Mouse (Mus musculus): Measurements from ENCODE around the gene Cysrt1.

Cysrt1 gene

GRCm38 (mm10) chr2:25242101-25242506 lies at the start of gene Cysrt1, which contains the start of gene Rnf208:
Gene Cysrt1, minus strand, starts transcription at chr2:25242452.
Gene Rnf208, plus strand, starts transcription at chr2:25242255.
- in situ Hi-C loops (cut with MboI, MseI) = no loop called here

GRCm38 (mm10) chr2:25291184-25292053 lies 49.2 kb upstream of the Cysrt1 start:
- in situ Hi-C loops (cut with MboI, MseI) = no loop called here

DNA sequence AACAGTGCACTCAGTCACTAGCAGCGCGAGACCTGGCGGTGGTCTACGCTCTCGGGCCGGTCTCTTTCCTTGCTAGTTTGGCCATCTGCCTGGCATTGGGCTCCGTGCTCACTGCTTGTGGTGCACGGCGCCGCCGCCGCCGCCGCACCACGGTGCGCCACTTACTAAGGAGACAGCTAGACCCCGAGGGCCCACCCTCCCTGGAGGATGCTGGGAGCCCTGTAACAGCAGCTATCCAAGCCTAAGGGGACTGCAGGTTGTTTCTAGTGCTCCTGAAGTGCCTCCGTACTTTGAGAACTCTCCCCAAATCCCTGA lies 48.5 kb upstream of the Cysrt1 start:
- in situ Hi-C loops (cut with MboI, MseI) = no loop called here

- in situ Hi-C loops (cut with MboI, MseI) = no loop called here
These were observed 48.0 kb upstream of the Cysrt1 start for GRCm38 (mm10) chr2:25290101-25290815.

DNA sequence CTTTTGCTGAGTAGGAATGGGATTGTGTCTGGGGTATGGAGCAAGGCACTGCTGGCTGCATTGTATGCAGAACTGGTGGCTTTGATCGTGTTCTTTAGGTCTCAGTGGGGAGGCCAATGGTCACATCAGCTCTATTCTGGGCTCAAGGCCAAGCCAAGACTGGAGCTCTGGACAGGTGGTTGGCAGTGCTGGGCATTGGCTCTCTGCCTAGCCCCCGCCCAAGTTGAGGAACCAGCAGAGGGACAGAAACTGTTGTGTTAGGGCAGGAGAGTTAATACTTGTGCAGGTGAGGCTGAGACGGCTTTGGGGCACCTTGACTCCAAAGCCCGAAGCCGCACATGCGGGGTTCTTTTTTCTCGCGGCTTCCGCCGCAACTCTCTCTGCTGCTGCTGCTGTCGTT lies 47.4 kb upstream of the Cysrt1 start, which contains the start of gene Lrrc26:
Lrrc26 (plus strand) TSS at position 265 of the 400 bp plus-strand sequence.
- in situ Hi-C loops (cut with MboI, MseI) = no loop called here

- in situ Hi-C loops (cut with MboI, MseI) = no loop called here
These were observed 46.6 kb upstream of the Cysrt1 start for GRCm38 (mm10) chr2:25288734-25289345.

DNA sequence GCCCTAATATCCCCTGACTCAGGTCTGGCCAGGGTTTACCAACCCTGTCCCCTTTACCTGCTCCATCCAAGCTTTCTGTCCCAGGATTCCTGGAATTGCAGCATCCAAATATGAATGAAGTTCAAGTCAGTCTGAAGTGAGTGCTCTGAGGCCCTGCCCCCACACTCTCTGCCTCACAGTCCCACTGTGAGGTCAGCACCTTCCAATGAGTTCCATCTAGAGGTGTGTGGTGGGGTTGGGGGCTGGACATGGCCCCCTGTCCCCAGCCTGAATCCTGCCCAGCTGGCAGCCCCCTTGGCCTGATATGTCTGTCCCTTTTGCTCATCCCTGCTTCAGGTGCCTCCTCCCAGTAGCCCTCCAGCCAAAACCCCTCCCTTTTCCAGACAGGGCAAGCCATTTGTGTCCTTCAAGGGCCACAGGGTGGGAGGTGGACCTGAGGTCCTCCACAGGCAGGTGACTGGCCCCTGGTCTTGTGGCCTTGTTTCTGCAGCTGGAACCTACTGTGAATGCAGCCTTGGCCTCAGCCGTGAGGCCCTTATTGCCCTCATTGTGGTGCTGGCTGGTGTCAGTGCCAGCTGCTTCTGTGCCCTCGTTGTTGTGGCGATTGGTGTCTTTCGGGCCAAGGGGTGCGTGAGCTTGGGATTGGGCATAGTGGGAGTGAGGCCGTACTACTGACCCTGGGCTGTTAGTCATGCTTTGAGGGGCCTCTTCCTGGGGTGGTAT lies 45.8 kb upstream of the Cysrt1 start, which contains the start of gene Tmem210:
Tmem210 (plus strand) TSS at position 219 of the 723 bp plus-strand sequence.
- in situ Hi-C loops (cut with MboI, MseI) = no loop called here

DNA sequence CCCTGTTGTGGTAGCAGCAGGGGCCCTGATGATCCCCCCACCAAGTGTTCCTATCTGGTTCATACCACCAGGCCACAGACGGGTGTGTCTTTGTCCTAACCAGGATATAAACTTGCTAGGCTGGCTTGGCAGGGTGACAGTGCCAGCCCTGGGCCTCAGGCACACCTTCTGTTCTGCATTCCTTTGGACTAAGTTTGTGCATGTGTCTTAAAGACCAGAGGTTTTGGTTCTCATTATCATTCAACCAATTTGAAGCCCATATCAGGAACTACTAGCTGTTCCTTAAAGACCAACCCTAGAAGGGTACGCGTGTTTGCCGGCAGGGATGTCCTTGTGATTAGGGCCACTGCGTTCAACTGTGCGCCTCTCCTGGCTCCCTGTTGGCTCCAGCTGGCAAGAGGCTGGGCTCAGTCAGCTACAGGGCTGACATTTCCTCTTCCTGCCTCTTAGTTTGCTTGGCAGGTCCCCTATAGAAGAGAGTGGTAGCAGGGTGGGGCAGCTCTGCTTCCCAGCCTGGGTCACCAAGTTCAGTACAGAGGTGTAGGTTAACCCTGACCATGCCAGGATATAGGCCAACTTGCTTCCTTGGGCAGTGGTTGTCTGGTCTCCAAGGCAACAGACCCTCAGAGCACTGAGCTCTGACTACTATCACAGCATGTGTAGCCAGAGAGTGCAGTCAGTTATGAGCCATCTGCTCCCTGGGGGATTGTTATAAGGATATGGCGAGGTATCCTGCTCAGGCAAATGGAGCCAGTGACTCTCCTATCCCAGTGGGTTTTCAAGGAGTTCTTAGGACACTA lies 44.8 kb upstream of the Cysrt1 start:
- in situ Hi-C loops (cut with MboI, MseI) = no loop called here

DNA sequence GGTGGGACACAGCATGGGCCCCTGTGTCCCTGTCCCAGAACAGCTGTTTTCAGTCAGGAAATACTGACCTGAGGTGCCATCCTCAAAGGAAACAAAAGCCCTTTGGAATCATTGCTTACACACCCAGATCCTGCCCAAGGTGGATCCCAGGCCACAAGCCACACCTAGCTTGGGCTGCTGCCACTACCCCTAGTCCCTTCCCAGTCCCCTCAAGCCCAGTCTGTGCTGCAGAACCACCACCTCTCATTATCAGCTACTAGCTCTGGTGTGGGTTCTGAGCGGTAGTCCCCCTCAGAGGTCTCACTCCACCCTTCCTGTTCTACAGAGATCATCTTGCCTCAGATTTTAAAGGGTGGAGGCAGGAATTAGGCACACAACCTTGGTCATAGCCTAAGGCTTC lies 44.1 kb upstream of the Cysrt1 start:
- in situ Hi-C loops (cut with MboI, MseI) = no loop called here

DNA sequence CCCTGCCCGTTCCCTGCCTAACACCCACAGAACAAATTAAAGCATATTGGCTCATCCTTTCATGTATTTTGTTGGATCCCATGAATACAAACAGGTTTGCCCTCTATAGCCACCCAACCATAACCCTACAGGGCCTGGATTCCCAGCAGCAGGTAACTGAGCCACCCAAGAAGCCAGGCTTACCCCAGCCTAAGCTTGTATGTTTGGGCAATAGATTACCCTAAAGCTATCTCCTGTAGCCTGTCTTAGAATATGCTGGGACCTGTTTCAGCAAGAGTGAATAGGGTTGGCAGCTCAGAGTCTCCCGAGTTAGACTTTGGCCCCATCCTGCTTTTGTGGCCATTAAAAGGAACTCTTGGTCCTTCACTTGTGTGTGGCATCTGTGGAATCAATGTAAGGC lies 43.3 kb upstream of the Cysrt1 start:
- in situ Hi-C loops (cut with MboI, MseI) = no loop called here

DNA sequence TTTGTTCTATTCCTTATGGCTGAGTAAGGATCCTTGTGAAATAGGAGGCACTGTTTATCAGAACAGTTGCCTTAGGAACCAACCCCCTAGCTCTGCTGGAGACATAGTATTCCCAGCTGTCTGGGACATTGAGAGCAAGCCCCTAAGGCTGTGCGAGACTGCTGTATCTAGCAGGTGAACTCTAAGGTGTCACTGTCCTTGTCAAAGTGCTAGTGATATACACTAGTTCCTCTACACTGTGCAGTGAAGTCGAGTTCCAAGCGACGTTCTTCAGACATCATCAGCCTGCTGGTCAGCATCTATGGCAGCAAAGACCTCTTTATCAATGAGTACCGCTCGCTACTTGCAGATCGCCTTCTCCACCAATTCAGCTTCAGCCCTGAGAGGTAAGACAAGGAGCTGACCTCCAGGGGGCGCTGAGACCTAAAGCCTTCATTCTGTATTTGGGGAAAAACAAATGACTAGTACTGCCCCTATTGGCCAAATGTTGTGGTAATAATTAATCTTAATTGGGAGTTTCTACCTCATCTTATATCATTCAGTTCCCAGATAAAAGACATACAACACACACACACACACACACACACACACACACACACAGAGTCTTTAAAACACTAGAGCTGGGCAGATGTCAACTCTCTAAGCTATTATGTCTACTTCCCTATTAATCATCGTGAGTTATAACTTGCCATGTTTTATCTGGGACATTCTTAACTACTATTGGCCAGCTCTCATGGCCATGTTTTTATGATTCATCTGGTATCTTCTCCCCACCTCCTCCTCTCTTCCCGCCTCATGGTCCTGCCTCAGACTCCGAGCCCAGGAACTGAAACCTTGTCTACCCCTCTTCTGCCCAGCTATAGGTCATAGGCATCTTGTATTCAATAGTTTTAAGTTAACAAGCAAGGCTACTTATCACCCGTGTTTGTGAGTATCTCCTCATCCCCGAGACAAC lies 37.0 kb upstream of the Cysrt1 start:
- in situ Hi-C loops (cut with MboI, MseI) = loop anchor here in 1 of 2 experiments (10.0 kb wide), 1 partner anchor 56 kb away; the partner anchor contains the start of gene Man1b1

DNA sequence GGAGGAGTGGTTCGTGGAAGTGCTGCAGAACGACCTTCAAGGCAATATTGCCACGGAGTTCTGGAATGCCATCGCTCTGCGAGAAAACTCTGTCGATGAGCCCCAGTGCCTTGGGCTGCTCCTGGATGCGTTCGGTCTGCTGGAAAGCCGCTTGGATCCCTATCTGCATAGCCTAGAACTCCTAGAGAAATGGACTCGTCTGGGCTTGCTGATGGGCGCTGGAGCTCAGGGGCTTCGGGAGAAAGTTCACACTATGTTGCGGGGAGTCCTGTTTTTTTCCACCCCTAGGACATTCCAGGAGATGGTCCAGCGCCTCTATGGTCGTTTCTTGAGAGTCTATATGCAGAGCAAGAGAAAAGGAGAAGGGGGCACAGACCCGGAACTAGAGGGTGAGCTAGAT lies 30.8 kb upstream of the Cysrt1 start:
- in situ Hi-C loops (cut with MboI, MseI) = loop anchor here (5.0 to 10.0 kb wide), 2 partner anchors 59 to 62 kb away; partner anchors contain the start of gene Man1b1 (in 2 of the 2)

GRCm38 (mm10) chr2:25272515-25272914 lies 30.3 kb upstream of the Cysrt1 start:
- in situ Hi-C loops (cut with MboI, MseI) = loop anchor here (5.0 to 10.0 kb wide), 2 partner anchors 60 to 62 kb away; partner anchors contain the start of gene Man1b1 (in 2 of the 2)

GRCm38 (mm10) chr2:25271827-25272511 lies 29.7 kb upstream of the Cysrt1 start, which contains the start of the genes Ssna1 and Anapc2:
Gene Ssna1, minus strand, starts transcription at chr2:25272438.
Gene Anapc2, plus strand, starts transcription at chr2:25272478.
- in situ Hi-C loops (cut with MboI, MseI) = loop anchor here (5.0 to 10.0 kb wide), 2 partner anchors 60 to 63 kb away; partner anchors contain the start of gene Man1b1 (in 2 of the 2)

- in situ Hi-C loops (cut with MboI, MseI) = no loop called here
These were observed 25.6 kb upstream of the Cysrt1 start for GRCm38 (mm10) chr2:25267746-25268309.

GRCm38 (mm10) chr2:25267241-25267640 lies 25.0 kb upstream of the Cysrt1 start:
- in situ Hi-C loops (cut with MboI, MseI) = no loop called here

- in situ Hi-C loops (cut with MboI, MseI) = no loop called here
These were observed 24.5 kb upstream of the Cysrt1 start for GRCm38 (mm10) chr2:25266720-25267119.

Data from T-helper 17 cell (primary cell).